Mouse (Mus musculus) ovary, postnatal 36 days (tissue): ENCODE measurements around the gene 1810037I17Rik.
"Not testable (repeated sequence)": the region's sequence is repeated elsewhere in the genome, so short reads cannot be mapped to it uniquely, and the experiment has no call there.

Experiments
- DNase-seq: peaks from one replicate; pipeline ENCODE4 v3.0.0; 2022; ENCODE audit warnings: low spot score, mixed read lengths

Gene 1810037I17Rik

DNA sequence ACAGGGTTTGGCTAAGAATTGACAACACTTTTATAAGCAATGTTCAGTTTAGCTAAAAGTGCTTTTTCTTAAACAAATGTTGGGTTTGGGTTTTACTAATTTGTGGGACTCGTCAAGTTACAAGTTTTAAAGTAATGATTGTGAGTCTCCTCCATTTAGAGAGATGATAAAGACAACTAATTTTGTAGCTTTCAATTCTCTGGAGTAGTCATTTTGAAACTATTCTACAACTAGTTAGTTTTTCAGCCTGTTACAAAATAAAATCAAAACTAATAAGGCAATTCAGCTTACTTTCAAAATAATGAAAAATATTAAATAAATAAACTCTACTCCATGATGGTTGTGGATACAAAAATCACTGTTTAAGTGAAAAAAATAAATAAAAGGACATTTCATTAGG lies 8.5 kb downstream of the 1810037I17Rik start:
- DNase-seq, result no peak

DNA sequence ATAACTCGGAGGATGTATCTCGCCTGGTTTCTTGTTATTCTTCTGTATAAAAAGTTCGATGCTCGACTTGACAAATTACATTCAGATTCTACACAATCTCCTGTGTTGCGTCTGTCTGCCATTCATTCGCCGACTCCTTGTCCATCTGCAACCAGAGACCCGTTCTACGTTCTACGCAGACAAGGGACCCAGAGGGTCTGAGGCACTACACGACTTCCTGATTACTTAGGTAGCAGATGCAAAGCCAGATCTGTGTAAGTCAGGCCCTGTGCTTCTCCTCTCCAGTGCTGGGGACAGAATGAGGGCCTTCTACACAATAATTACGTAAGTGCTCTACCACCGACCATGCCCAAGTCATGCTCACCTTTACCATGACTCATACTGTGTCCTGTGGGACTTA lies 13.2 kb downstream of the 1810037I17Rik start:
- DNase-seq, result not testable (repeated sequence)

DNA sequence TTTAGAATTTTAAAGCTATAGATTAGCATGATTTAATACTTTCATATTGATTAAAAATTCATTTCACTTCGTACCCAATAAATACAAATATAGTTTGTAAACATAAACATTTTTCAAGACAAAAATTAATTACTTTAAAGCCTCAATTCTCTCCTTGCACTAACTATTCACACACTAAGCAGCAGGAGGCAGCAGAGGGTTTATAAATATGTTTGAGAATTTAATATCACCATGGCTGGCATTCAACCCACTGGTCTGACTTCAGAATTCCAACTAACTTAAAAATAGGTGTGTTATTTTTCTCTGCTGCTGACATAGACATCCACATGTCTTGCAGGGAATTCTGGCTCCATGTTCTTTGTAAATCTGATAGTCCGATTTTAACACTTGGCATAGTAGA lies 15.2 kb downstream of the 1810037I17Rik start:
- DNase-seq, result no peak

DNA sequence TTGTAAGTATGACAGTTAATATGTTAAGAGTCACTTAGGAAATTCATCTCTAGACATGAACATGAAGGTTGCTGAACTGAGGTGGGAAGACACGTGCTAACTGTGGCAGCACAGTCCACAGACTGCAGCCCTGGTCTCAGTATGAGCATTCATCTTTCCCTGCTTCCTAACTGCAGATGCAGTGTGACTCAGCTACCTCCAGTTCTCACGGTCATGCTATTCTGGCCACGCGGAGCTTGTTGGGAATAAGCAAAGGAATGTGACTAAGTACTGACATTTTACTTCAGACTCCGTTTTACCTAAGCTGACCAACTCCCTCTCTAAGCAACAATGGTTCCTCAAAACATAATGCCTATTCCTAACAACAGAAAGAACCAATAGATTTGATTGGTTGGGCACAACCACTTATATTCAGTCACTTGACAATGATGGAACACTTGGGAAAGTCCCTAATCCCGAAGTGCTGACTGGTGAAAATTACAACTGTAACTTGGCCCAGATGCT lies 19.4 kb downstream of the 1810037I17Rik start:
- no peak for DNase-seq

DNA sequence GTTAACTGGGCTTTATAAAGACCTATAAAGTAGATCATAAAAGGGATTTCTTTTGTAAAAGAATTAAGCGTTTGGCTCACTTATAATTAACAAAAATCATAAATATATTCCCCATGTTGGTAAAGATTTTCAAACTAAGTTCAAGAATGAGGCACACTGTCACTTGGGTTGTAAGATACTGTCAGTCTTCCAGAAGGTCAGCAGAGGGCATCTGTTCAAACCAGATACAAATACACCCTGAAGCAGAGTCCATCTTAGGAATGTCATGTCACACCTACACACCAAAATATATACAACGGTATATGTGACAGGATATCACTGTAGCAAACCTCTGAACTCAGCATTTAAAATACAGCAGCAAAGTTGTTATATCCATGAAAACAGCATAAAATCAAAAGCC lies 26.1 kb downstream of the 1810037I17Rik start:
- no peak for DNase-seq

GRCm38 (mm10) chr3:122964301-122964700 lies 40.3 kb downstream of the 1810037I17Rik start:
- no peak for DNase-seq

DNA sequence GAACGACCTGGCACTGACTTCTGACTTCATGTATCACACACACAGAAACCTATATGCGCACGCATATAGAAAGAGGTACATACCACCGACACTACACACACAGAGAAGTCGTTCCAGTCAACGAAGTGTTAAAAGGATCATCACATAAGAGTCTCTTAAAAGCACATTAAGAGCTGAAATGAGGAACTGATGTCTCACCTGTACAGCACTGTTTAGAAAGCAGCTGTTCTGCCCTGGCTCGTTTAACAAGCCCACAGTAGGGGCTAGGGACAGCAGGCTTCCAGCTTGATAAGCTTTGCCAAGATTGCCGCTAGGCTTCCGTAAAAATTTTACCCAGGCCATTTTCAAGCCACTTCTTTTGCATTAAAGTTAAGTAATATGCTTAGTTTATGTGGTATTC lies 44.4 kb downstream of the 1810037I17Rik start:
- DNase-seq, result no peak

- no peak for DNase-seq
Measured at GRCm38 (mm10) chr3:122972126-122972822, 48.3 kb downstream of the 1810037I17Rik start.

DNA sequence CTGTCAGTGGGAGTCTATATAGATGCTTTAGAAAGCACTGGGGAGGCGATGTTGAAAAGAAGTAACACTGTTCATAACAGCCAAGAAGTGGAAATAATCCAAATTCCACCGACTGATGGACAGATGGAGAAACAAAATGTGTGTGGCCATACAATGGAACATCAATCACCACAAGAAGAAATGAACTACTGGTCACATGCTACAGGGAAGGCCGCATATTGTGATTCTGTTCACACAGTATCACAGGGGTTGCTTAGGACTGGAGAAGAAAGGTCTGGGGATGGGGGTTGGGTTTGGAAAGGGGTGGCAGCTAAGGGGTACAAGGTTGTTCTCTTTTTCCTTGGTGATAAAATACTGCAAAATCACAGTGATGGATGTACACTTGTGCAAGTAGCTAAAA lies 50.8 kb downstream of the 1810037I17Rik start:
- no peak for DNase-seq

DNA sequence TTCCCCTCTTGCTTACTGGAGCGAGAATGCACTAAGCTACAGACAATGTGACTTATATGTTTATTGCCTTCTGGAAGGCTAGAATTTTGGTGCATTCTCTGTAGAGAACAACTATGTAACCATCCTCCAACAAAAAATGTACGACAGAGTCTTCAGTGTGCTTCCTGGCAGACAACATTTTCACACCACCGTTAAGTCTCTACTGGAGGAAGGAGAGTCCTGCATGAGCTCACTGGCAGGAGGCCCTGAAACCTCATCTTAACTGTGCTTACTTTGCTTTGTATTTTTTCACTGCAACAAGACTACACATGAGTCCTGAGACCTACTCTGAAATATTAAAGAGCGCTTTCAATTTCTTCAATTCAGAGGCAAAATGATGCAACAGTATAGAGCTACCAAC lies 51.4 kb downstream of the 1810037I17Rik start:
- DNase-seq, result no peak
